Mouse (Mus musculus): ENCODE results near the gene Tor1a.
A peak's percentile ranks its signal among the peaks of the same experiment; 100 is the strongest.
"Not testable (repeated sequence)": the region's sequence is repeated elsewhere in the genome, so short reads cannot be mapped to it uniquely, and the experiment has no call there.

The Tor1a gene

GRCm38 (mm10) chr2:30954797-30955196 is 12.9 kb downstream of the Tor1a start:
- peak; percentile 67 for DNase-seq (ENCODE audit: low read depth, low spot score)

- peak; percentile 93 for DNase-seq (ENCODE audit: low read depth, low spot score)
Measured at GRCm38 (mm10) chr2:30952824-30953490, 14.8 kb downstream of the Tor1a start, which contains the start of gene Tor1b. Gene Tor1b, plus strand, starts transcription at chr2:30952959.

GRCm38 (mm10) chr2:30952457-30952823 is 15.3 kb downstream of the Tor1a start:
- DNase-seq (ENCODE audit: low read depth, low spot score), result no peak

GRCm38 (mm10) chr2:30942603-30943011 is 25.1 kb downstream of the Tor1a start:
- peak; percentile 90 for DNase-seq (ENCODE audit: low read depth, low spot score)

- DNase-seq (ENCODE audit: low read depth, low spot score), result peak; percentile 50
Measured at GRCm38 (mm10) chr2:30942116-30942515, 25.6 kb downstream of the Tor1a start.

- DNase-seq (ENCODE audit: low read depth, low spot score), result no peak
Measured at GRCm38 (mm10) chr2:30941586-30941985, 26.1 kb downstream of the Tor1a start.

- DNase-seq (ENCODE audit: low read depth, low spot score), result no peak
Measured at GRCm38 (mm10) chr2:30938574-30938991, 29.1 kb downstream of the Tor1a start.

GRCm38 (mm10) chr2:30937731-30938130 is 30.0 kb downstream of the Tor1a start:
- no peak for DNase-seq (ENCODE audit: low read depth, low spot score)

GRCm38 (mm10) chr2:30936808-30937207 is 30.9 kb downstream of the Tor1a start:
- no peak for DNase-seq (ENCODE audit: low read depth, low spot score)

- peak; percentile 66 for DNase-seq (ENCODE audit: low read depth, low spot score)
Measured at GRCm38 (mm10) chr2:30933917-30934450, 33.7 kb downstream of the Tor1a start.

GRCm38 (mm10) chr2:30933032-30933431 is 34.7 kb downstream of the Tor1a start:
- DNase-seq (ENCODE audit: low read depth, low spot score), result no peak

GRCm38 (mm10) chr2:30931922-30932321 is 35.8 kb downstream of the Tor1a start:
- DNase-seq (ENCODE audit: low read depth, low spot score), result peak; percentile 22

- not testable (repeated sequence) for DNase-seq (ENCODE audit: low read depth, low spot score)
Measured at GRCm38 (mm10) chr2:30930846-30931245, 36.9 kb downstream of the Tor1a start.

GRCm38 (mm10) chr2:30929483-30930045 is 38.2 kb downstream of the Tor1a start, which contains the start of gene Ptges:
Gene Ptges, minus strand, starts transcription at chr2:30929863.
- DNase-seq (ENCODE audit: low read depth, low spot score), result no peak

GRCm38 (mm10) chr2:30928893-30929482 is 38.7 kb downstream of the Tor1a start:
- DNase-seq (ENCODE audit: low read depth, low spot score), result no peak

GRCm38 (mm10) chr2:30927844-30928628 is 39.7 kb downstream of the Tor1a start:
- peak; percentile 62 for DNase-seq (ENCODE audit: low read depth, low spot score)

GRCm38 (mm10) chr2:30927151-30927781 is 40.5 kb downstream of the Tor1a start:
- no peak for DNase-seq (ENCODE audit: low read depth, low spot score)

- no peak for DNase-seq (ENCODE audit: low read depth, low spot score)
Measured at GRCm38 (mm10) chr2:30926381-30926780, 41.4 kb downstream of the Tor1a start.

- no peak for DNase-seq (ENCODE audit: low read depth, low spot score)
Measured at GRCm38 (mm10) chr2:30925181-30925580, 42.6 kb downstream of the Tor1a start.

- DNase-seq (ENCODE audit: low read depth, low spot score), result no peak
Measured at GRCm38 (mm10) chr2:30923099-30923498, 44.6 kb downstream of the Tor1a start.

- no peak for DNase-seq (ENCODE audit: low read depth, low spot score)
Measured at GRCm38 (mm10) chr2:30920216-30920615, 47.5 kb downstream of the Tor1a start.

Data from A20 (cell line).